Mouse (Mus musculus) liver, adult 2 months (tissue): ENCODE data around the gene Rnf141. TPM values are rescaled to one million over a fixed set of nuclear protein-coding genes. Genes with fewer than 3 reads are reported as not detected.
A peak's percentile ranks its signal among the peaks of the same experiment; 100 is the strongest.

ENCODE experiments used
- DNase-seq: peaks from one replicate; pipeline ENCODE4 v3.0.0-alpha.2; 2011; ENCODE audit warnings: low read depth, low spot score; ENCODE audit errors: extremely low read depth
- H3K27ac ChIP-seq: fragments of 200-500 bp; replicated peaks from 2 replicates; pipeline ENCODE4 v1.5.1; 2012; ENCODE audit warnings: low read depth, mild to moderate bottlenecking, control low read depth, inconsistent platforms, low read length; ENCODE audit not compliant: insufficient read depth
- H3K27me3 ChIP-seq: fragments of 200-500 bp; 2 replicates; pipeline ENCODE4 v1.6.1; 2012; ENCODE audit warnings: mild to moderate bottlenecking, moderate library complexity, low read length, inconsistent platforms; ENCODE audit not compliant: control insufficient read depth, insufficient read depth
- H3K36me3 ChIP-seq: fragments of 200-500 bp; 2 replicates; pipeline ENCODE4 v1.6.1; 2012; ENCODE audit warnings: low read length, inconsistent platforms; ENCODE audit not compliant: control insufficient read depth, insufficient read depth
- H3K4me1 ChIP-seq: fragments of 200-500 bp; 2 replicates; pipeline ENCODE4 v1.6.1; 2011; ENCODE audit warnings: low read length; ENCODE audit not compliant: control insufficient read depth, insufficient read depth
- H3K4me3 ChIP-seq: fragments of 200-500 bp; 2 replicates; pipeline ENCODE4 v1.5.1; 2011; ENCODE audit warnings: low read depth, mild to moderate bottlenecking, control low read depth, low read length, moderate library complexity; ENCODE audit not compliant: insufficient read depth
- H3K79me2 ChIP-seq: fragments of 200-500 bp; 2 replicates; pipeline ENCODE4 v1.6.1; 2012; ENCODE audit warnings: inconsistent platforms, mild to moderate bottlenecking, low read length, moderate library complexity; ENCODE audit not compliant: control insufficient read depth, insufficient read depth
- H3K9ac ChIP-seq: fragments of 200-500 bp; 2 replicates; pipeline ENCODE4 v1.6.1; 2012; ENCODE audit warnings: low read depth, mild to moderate bottlenecking, control low read depth, inconsistent platforms, low read length
- CTCF ChIP-seq: fragments of 200-500 bp; IDR thresholded peaks from 2 replicates; pipeline ENCODE4 v1.5.1; 2011; ENCODE audit warnings: low read depth, low read length, control low read depth
- POLR2A ChIP-seq: fragments of 200-500 bp; IDR thresholded peaks from 2 replicates; pipeline ENCODE4 v1.6.1; 2011; ENCODE audit warnings: low read length, control low read depth; ENCODE audit not compliant: insufficient read depth; ENCODE audit errors: extremely low read depth
- WGBS: fragments of 180-500 bp; shearing (Covaris S2); methylation state at CpG from one replicate; pipeline ENCODE4 v1.1.7; 2018; 5-methylcytosine and 5-hydroxymethylcytosine counted together
- polyA plus RNA-seq: library from polyadenylated mRNA; depleted of rRNA; stranded (reverse); fragments of >200 nt; gene quantifications from 2 replicates; pipeline ENCODE4 v1.2.3, GENCODE M21; 2012; rRNA removed
- total RNA-seq: library from RNA; depleted of rRNA; stranded (reverse); fragments of >200 nt; gene quantifications from 2 replicates; pipeline ENCODE4 v1.2.3, GENCODE M21; 2014; rRNA removed

Gene Rnf141
- 63.4 and 64.1 TPM in 2 replicates for total RNA-seq
- polyA plus RNA-seq = 20.6 and 24.1 TPM in 2 replicates

GRCm38 (mm10) chr7:110843916-110844874 lies at the start of gene Rnf141:
Rnf141 (minus strand) TSS chr7:110844457.
- H3K36me3 ChIP-seq = peaks cover 4% of the 10 kb centered on the region; the same call in 1 of the 2 replicates
- TF ChIP-seq CTCF (peak; percentile 70), POLR2A (peak; percentile 75)
- no peaks in the 10 kb centered on the region for H3K27me3 ChIP-seq
- WGBS = under 1% methylated on average over 42 of the region's 42 CpGs
- peaks cover 11% of the 10 kb centered on the region; the same call in 1 of the 2 replicates for H3K79me2 ChIP-seq
- peak within 1 kb of the TSS; percentile 84 for H3K4me3 ChIP-seq
- H3K9ac ChIP-seq = peak within 1 kb of the TSS; percentile 88
- peak within 1 kb of the TSS; percentile 92 for H3K27ac ChIP-seq
- peaks cover 9% of the 10 kb centered on the region for H3K4me1 ChIP-seq
- peak; percentile 87 for DNase-seq

- TF ChIP-seq POLR2A (no peak), CTCF (no peak)
- peak; percentile 89 for DNase-seq
- Histone ChIP-seq H3K27ac (peak overlapping the region; percentile 50), H3K79me2 (no peaks in the 10 kb centered on the region), H3K9ac (no peak overlapping the region; the same call in 1 of the 2 replicates), H3K36me3 (no peaks in the 10 kb centered on the region), H3K4me3 (no peak overlapping the region), H3K27me3 (no peaks in the 10 kb centered on the region), H3K4me1 (peaks cover 14% of the 10 kb centered on the region)
- WGBS = 2% methylated on average over 9 of the region's 9 CpGs
Measured at GRCm38 (mm10) chr7:110891501-110891986, 47.3 kb upstream of the Rnf141 start.

GRCm38 (mm10) chr7:110881746-110882333 lies 37.6 kb upstream of the Rnf141 start:
- Histone ChIP-seq H3K9ac (no peak overlapping the region), H3K36me3 (no peaks in the 10 kb centered on the region), H3K27ac (peak overlapping the region; percentile 40), H3K4me3 (no peak overlapping the region), H3K27me3 (no peaks in the 10 kb centered on the region), H3K79me2 (no peaks in the 10 kb centered on the region), H3K4me1 (peaks cover 15% of the 10 kb centered on the region)
- TF ChIP-seq CTCF = no peak
- no peak for TF ChIP-seq POLR2A
- DNase-seq = peak; percentile 94
- 32% methylated on average over 2 of the region's 2 CpGs for WGBS

- DNase-seq = no peak
- Histone ChIP-seq H3K79me2 (no peaks in the 10 kb centered on the region), H3K9ac (no peak overlapping the region), H3K27me3 (no peaks in the 10 kb centered on the region), H3K27ac (peak overlapping the region; percentile 48), H3K4me3 (no peak overlapping the region), H3K4me1 (peaks cover 15% of the 10 kb centered on the region), H3K36me3 (no peaks in the 10 kb centered on the region)
- TF ChIP-seq CTCF = no peak
- TF ChIP-seq POLR2A = no peak
- 83% methylated on average over 4 of the region's 4 CpGs for WGBS
Measured at GRCm38 (mm10) chr7:110878028-110878427, 33.8 kb upstream of the Rnf141 start.

- TF ChIP-seq CTCF (no peak), POLR2A (no peak)
- Histone ChIP-seq H3K9ac (no peak overlapping the region), H3K36me3 (no peaks in the 10 kb centered on the region), H3K79me2 (no peaks in the 10 kb centered on the region), H3K27ac (peak overlapping the region; percentile 37), H3K4me3 (no peak overlapping the region), H3K27me3 (no peaks in the 10 kb centered on the region), H3K4me1 (peaks cover 11% of the 10 kb centered on the region)
- DNase-seq = peak; percentile 13
- 81% methylated on average over 4 of the region's 4 CpGs for WGBS
Measured at GRCm38 (mm10) chr7:110876965-110877364, 32.7 kb upstream of the Rnf141 start.
